Mouse (Mus musculus) ovary, postnatal 36 days (tissue): ENCODE results near the gene Adamtsl1.

Experiments
- DNase-seq: peaks from one replicate; pipeline ENCODE4 v3.0.0; 2022; ENCODE audit warnings: low spot score, mixed read lengths

Gene Adamtsl1

DNA sequence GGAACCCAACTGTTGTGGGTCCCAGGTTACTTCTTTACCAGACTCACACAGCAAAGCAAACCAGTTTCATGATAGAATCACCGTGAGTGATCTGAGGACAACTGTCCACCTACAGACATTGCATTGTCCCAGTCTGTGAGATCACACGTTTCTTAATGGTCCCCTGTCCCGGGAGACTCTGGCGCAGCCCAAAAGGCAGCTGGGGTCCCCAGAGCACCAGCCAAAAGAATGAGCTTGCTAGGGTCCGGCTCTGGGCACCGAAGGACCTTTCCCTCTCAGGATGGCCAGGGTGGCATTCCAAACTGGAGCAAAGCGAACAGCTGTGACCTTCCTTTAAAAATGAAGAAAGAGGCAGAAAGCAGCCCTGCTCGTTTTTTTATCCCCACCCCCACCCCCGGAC lies at the start of gene Adamtsl1:
TSS of gene Adamtsl1 (plus strand) at position 381 of the 400 bp plus-strand sequence.
- DNase-seq: no peak

GRCm38 (mm10) chr4:85483586-85483985 lies 30.4 kb upstream of the Adamtsl1 start:
- no peak for DNase-seq

- DNase-seq: no peak
These were observed 27.5 kb upstream of the Adamtsl1 start for GRCm38 (mm10) chr4:85486316-85486946.

DNA sequence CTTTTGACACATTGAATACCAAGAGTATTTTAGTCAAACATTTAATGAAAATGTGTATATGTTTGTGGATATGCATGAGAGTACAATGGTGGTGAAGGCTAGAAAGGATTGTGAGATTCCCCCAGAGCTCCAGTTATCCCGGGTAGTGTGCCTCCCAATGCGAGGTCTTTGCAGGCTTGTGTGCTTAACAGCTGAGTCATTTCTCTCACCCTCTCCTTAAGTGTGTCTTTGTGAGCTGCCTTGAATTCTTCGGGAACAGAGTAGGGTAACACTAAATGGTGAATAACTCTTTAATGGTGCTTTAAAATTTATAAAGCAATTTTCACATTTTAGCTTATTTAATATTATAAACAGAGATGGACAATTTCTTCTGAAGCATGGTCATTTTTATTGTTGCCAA lies 8.3 kb upstream of the Adamtsl1 start:
- no peak for DNase-seq

GRCm38 (mm10) chr4:85506976-85507375 lies 7.0 kb upstream of the Adamtsl1 start:
- DNase-seq: no peak

DNA sequence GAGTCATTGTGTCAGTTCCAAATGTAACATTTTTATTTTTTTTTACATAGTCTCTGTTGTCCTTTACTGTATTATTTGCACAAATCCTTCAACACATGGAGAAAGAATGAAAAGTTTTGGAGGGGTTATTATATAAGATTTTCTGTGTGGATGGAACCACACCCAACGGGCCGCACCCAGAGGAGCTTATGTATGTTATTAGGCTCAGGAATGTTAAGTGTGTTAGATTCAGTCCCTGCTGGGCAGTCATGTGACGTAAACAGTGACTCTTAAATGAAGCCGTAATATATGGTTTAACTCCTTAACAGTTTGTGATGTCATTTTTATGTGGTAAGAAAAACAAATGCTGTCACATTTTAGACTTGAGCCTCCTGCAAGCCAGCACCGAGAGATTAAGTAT lies 6.5 kb upstream of the Adamtsl1 start:
- DNase-seq: no peak

GRCm38 (mm10) chr4:85513288-85513687 lies 684 bp upstream of the Adamtsl1 start:
- peak; percentile 30 for DNase-seq

DNA sequence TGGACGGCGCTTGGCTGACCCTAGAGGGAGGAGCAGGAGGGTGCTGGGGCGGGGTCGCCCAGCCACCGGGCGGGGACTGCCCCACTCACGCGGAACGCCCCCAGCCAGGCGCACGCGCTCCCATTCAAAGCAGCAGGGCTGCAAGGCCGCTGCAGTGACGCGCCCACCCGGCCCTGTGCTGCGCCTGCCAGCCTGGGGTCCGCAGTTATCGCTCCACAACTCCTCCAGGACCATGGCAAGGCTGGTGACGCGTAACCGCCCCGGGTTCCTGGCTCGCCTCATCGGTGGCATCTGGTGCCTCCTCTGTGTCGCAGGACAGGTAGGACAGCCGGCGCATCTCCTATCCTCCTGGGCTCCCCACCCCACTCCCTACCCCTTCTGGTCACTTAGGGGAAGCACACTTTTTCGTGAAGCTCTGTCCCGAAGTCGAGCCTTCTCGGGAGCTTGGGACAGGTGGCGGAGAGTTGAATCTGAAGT lies 271 bp downstream of the Adamtsl1 start:
- DNase-seq: peak; percentile 41

DNA sequence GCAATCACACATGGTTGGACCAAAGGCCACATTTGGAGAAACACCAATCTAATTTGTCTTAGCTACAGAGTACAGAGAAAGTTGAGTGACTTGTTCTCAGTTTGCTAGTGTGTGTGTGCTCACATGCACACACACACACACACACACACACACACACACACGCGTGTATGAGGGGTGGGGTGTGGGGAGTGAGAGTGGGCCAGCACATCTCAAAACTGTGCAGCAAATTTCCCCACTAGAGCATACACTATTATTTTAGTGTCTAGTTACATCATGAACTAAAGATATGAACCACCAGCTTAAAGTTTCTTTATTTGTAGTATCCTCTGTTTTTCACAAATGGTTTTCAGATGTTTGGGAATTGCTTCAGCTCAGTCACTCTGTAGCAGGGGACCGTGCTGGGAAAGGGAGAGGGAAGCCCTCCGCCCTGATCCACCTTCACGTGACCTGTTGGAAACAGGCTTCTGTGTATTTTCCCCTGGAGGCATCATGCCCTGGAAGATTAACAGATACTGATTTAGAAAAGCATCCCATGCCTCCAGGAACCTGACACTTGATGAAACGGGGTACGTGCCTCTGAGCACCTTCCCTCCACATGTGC lies 13.1 kb downstream of the Adamtsl1 start:
- no peak for DNase-seq

- DNase-seq: no peak
These were observed 15.9 kb downstream of the Adamtsl1 start for GRCm38 (mm10) chr4:85529852-85530251.

GRCm38 (mm10) chr4:85539677-85540076 lies 25.7 kb downstream of the Adamtsl1 start:
- DNase-seq: no peak

GRCm38 (mm10) chr4:85543221-85543620 lies 29.2 kb downstream of the Adamtsl1 start:
- no peak for DNase-seq

DNA sequence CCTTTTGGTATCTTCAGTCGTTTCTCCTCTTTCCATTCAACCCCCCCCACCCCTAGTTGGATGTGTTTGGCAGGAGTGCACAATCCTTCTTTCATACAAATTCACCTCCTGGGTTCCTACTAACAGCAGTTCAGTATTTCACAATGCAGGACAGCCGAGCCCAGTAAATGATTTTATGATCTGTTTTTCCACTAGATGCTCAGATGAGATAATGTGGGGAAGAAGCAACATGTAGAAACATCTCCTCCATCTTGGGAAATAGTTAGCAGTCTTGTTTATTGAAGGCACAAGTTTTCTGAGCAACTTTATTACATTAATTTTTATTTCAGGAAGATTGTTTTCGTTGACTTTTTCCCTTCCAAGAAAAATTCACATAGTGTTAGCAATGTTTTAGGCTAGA lies 40.7 kb downstream of the Adamtsl1 start:
- DNase-seq: no peak

- DNase-seq: no peak
These were observed 45.8 kb downstream of the Adamtsl1 start for GRCm38 (mm10) chr4:85559753-85560152.

DNA sequence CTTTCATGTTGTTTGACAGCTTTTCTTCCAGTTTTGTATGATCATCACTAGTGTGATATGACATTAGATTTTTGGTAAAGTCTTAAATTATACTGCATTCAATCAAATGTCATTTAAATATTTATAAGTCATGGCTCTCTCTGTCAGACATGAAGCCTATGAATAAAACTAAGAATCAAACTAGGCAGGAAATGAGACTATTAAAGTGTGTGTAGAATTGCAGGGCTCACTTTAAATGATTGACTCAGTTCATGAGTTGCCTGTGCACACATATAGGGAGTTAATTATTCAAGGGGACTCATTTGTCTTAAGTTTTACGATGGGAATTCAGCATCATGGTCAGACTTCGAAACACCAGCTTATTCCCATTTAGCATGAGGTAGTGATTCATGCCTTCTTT lies 71.5 kb downstream of the Adamtsl1 start:
- no peak for DNase-seq

DNA sequence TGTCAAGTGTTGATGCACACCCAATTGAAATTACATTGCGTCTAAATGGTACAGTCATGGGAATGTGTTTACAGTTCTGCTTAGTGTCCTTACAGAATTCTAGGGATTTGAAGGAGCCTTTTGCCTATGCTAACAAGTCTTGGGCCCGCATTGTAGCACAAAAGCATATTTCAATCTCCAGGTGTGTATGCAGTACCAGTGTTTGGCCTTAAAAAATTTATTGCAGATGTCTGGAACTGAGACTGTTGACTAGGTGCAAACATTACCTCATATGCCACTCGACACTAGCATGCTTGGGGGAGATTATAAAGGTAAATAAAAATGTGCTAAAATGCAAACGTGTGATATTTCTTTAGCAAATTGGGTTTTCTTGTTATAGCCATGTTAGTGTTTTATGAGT lies 75.0 kb downstream of the Adamtsl1 start:
- DNase-seq: no peak

- DNase-seq: no peak
These were observed 77.1 kb downstream of the Adamtsl1 start for GRCm38 (mm10) chr4:85591037-85591436.

- DNase-seq: no peak
These were observed 80.2 kb downstream of the Adamtsl1 start for GRCm38 (mm10) chr4:85594159-85594558.

- DNase-seq: no peak
These were observed 99.4 kb downstream of the Adamtsl1 start for GRCm38 (mm10) chr4:85613331-85613730.

DNA sequence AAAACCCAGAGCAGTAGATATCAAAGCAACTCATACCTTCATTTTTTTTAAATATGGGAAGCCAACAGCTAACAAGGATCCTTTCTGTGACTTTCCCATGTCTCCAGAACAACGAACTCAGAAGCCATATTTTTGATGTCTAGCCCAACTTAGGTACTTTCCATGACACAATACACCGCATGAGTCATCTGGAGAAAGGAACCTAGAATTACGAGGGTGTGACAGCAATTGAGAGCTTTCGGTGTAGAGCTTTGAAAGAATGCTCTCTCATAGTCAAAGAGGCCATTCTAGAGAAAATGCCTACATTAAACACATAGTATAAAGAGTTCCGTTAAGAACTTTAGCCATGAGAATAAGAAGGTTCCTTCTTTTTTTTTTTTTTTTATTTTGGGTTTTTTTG lies 104.8 kb downstream of the Adamtsl1 start:
- DNase-seq: no peak

DNA sequence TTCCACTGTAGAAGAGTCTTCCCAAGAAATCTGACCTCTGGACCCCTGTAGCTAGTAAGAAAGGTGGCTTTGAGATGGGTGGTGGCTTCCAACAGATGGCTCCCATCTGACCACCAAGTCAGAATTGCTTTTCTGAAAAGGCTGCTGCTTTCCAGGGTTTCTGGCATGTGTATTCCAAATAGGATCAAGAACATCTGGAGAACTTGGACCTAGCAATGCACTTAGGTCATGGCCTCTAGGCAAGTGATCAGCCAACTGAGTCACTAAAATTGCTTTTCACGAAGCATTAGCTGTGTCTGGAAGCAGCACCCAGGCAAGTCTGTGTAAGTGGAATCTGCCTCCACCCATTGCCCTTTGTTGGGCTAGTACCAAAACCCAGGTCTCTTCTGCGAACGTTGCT lies 105.3 kb downstream of the Adamtsl1 start:
- DNase-seq: no peak

DNA sequence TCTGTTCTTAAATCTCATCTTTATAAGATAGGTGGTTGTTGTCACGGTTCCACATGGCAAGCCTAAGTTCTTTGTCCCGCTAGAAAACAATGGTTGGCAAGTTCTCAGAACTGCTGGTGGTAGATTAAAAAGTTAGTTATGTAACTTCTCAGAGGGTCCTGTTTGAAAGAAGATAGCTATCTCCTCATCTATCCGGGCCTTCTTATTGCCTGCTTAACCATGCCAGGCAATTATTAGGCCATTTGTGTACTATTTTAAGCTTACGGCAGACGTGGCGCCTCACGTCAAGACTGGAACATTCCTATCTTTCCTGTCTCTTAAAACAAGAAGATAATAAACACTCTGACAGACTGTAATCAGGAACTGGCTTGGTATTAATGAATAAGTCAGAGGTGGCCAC lies 115.4 kb downstream of the Adamtsl1 start:
- no peak for DNase-seq

DNA sequence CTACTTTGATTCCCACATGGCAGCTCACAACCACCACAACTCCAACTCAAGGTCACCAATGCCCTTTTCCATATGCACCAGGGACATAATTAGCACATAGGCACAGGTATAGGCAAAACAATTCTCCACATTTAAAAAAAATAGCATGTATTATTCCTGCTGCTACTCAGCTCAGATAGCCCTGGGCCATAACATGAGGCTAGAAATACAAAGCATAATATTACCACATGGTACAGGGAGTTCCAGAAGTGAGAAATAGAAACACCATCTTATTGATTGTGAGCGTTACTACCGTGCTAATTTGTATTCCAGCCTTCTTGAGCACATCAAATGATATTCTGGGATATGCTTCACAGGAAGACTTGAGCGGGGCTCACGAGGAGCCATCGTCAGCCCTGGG lies 155.3 kb downstream of the Adamtsl1 start:
- DNase-seq: no peak

- DNase-seq: no peak
These were observed 155.8 kb downstream of the Adamtsl1 start for GRCm38 (mm10) chr4:85669735-85670134.
